Mouse (Mus musculus) spleen, postnatal 4 days (tissue): ENCODE results near the gene Asns.
A peak's percentile ranks its signal among the peaks of the same experiment; 100 is the strongest.

Source experiments
- DNase-seq, 2 experiments: peaks; one replicate each; pipeline ENCODE4 v3.0.0; 2022; ENCODE audit warnings: low spot score in 2 of 2

Asns gene

GRCm38 (mm10) chr6:7692884-7693585 lies at the start of gene Asns:
Asns (minus strand) TSS chr6:7693254.
- DNase-seq: peak; percentile 88 to 93

- no peak for DNase-seq
Observed at GRCm38 (mm10) chr6:7741721-7742120, 48.7 kb upstream of the Asns start.

- DNase-seq: no peak
Observed at GRCm38 (mm10) chr6:7737842-7738241, 44.8 kb upstream of the Asns start.

- DNase-seq: peak; percentile 85 to 95
Observed at GRCm38 (mm10) chr6:7732754-7733708, 40.0 kb upstream of the Asns start.

- DNase-seq: no peak
Observed at GRCm38 (mm10) chr6:7732097-7732496, 39.0 kb upstream of the Asns start.

- DNase-seq: no peak
Observed at GRCm38 (mm10) chr6:7729128-7729527, 36.1 kb upstream of the Asns start.

GRCm38 (mm10) chr6:7728241-7728640 lies 35.2 kb upstream of the Asns start:
- no peak for DNase-seq

GRCm38 (mm10) chr6:7716236-7716635 lies 23.2 kb upstream of the Asns start:
- DNase-seq: no peak

- no peak for DNase-seq
Observed at GRCm38 (mm10) chr6:7714230-7714629, 21.2 kb upstream of the Asns start.

- DNase-seq: no peak
Observed at GRCm38 (mm10) chr6:7711837-7712330, 18.8 kb upstream of the Asns start.

- DNase-seq: no peak
Observed at GRCm38 (mm10) chr6:7708246-7708645, 15.2 kb upstream of the Asns start.

GRCm38 (mm10) chr6:7706796-7707195 lies 13.7 kb upstream of the Asns start:
- DNase-seq: no peak

GRCm38 (mm10) chr6:7697999-7698699 lies 5.1 kb upstream of the Asns start:
- peak in 1 of 2 experiments; percentile 32 for DNase-seq

- no peak for DNase-seq
Observed at GRCm38 (mm10) chr6:7697077-7697643, 4.1 kb upstream of the Asns start.

- no peak for DNase-seq
Observed at GRCm38 (mm10) chr6:7696641-7697040, 3.6 kb upstream of the Asns start.

- DNase-seq: no peak
Observed at GRCm38 (mm10) chr6:7695901-7696300, 2.8 kb upstream of the Asns start.

GRCm38 (mm10) chr6:7693666-7694065 lies 612 bp upstream of the Asns start:
- DNase-seq: no peak

- DNase-seq: no peak
Observed at GRCm38 (mm10) chr6:7692451-7692850, 603 bp downstream of the Asns start.

- no peak for DNase-seq
Observed at GRCm38 (mm10) chr6:7692037-7692436, 1.0 kb downstream of the Asns start.

GRCm38 (mm10) chr6:7690456-7690855 lies 2.6 kb downstream of the Asns start:
- no peak for DNase-seq

GRCm38 (mm10) chr6:7689180-7689579 lies 3.9 kb downstream of the Asns start:
- DNase-seq: no peak

- no peak for DNase-seq
Observed at GRCm38 (mm10) chr6:7686047-7686446, 7.0 kb downstream of the Asns start.
